Mouse (Mus musculus) CH12F3 (cell line): ENCODE results near the gene Klc3.

Source experiments
- in situ Hi-C: fragments of 300-500 bp; cut with MboI; formaldehyde crosslinking; loops from 2 replicates; pipeline ENCODE4 v1.14.3; 2020; ENCODE audit warnings: low sequenced_read_pairs

Gene Klc3

DNA sequence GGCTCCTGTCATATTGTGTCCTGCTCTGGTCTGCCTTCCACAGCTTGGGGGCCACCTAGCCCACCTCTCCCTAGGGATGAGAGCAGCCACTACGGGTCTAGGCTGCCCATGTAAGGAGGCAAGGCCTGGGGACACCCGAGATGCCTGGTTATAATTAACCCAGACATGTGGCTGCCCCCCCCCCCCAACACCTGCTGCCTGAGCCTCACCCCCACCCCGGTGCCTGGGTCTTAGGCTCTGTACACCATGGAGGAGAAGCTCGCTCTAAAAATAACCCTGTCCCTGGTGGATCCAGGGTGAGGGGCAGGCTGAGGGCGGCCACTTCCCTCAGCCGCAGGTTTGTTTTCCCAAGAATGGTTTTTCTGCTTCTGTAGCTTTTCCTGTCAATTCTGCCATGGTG lies 5.8 kb upstream of the Klc3 start:
- in situ Hi-C loops: no loop called here

DNA sequence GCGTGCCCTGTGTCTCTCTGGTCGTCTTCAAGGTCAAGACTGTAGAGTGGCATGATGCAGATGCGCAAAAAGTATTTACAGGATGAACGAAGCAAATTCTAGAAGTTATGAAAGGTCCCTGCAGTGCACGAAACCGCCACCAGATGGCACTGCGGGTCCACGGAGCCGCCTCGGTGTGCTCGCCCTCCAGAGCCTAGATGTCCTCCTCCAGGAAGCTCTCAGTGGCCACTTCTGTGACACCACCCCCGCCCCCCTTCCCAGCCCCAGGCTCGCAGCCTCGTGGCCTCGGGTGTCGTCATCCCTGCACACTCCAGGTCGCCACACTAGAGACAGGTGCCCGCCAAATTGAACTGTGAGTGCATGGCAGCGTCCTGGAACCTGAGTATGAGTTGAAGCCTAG lies 1.5 kb upstream of the Klc3 start:
- in situ Hi-C loops: no loop called here

DNA sequence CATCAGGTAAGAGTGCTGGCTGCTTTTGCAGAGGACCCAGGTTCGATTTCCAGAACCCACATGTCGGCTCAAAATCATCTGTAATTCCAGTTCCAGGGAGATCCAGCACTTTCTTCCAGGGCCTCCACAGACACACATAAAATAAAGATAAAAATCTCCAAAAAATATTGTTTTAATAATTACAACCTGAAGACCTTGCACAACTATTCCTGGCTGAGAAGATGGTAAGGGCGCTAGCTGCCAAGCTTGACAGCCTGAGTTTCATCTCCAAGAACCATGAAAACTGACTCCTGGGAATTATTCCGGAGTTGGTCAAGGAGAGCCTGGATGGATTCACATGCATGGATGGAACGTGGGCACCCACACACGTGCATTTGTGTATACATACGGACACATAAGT lies 572 bp upstream of the Klc3 start, which contains the start of gene Ckm:
Ckm (plus strand) TSS at position 301 of the 400 bp plus-strand sequence.
- in situ Hi-C loops: no loop called here

DNA sequence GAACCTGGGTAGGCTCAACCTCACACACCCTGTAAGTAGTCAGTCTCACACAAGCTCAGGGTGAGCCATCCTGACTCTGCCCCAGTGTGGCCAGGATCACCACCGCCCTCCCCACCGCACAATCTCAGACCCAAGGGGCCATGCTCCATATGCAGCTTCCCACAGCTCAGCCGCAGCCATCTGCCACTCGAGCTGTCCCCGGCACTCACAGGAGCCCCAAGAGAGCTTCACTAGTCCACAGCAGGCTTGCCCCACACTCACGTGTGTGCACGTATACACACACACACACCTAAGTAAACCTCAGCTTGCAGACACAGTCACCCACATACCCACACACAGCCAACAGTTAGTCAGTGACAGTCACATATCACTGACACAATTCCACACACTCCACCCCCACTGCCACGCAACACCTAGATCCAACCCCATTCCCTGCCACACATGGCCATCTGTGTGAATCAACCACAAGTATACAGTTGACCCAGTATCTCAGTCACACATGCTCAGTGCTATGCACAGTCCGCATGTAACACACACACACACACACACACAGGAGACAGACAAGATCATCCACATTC lies 1.3 kb downstream of the Klc3 start:
- in situ Hi-C loops: no loop called here

DNA sequence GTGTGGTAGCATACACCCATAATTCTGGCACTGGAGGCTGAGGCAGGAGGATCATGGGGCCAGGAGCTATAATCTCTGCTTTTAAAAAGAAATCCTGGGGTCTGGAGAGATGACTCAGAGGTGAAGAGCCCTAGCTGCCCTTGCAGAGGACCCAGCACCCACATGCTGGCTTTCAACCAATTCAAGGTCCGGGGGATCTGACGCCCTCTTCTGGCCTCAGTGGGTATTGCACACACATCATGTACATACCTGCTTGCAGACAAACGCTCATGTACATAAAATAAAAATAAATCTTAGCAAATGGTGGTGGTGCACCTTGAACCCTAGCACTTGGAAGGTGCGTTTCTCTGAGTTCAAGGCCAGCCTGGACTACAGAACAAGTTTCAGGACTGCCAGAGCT lies 3.0 kb downstream of the Klc3 start:
- in situ Hi-C loops: no loop called here

DNA sequence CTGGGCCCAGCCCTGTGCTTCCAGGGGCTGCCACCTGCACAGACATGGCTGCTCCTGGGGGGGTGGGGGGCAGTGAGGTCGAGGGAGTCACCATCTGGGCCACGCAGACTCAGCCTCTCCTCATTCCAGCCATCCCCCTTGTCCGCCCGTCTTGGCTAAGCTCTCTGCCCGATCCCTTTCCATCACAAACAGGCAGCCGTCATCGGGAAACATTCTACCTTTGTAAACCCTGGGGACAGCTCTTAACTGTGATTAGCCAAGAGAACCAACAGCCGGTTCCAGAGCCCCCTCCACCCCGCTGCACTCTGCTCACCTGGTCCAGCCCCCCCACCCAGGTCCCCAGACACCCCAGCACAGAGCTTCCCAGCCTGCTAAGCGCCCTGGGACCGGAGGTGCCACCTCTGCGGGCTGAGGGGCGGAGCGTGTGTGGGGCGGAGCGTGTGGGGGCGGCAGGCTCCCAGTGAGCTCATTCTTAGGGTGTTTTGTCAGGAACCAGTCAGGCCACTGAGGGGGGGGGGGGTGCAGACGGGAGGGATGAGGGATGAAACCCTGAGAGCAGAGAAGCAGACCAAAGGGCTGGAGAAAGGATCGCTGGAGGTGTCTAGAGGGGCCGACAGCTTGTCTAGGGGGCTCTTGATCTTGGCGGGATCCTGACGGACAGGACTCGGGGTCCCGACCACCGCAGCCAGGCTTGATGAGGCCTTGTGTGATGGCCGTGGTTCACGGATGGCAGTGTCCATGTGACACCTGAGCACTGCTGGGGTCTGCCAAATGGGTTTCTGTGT lies 4.2 kb downstream of the Klc3 start:
- in situ Hi-C loops: no loop called here

DNA sequence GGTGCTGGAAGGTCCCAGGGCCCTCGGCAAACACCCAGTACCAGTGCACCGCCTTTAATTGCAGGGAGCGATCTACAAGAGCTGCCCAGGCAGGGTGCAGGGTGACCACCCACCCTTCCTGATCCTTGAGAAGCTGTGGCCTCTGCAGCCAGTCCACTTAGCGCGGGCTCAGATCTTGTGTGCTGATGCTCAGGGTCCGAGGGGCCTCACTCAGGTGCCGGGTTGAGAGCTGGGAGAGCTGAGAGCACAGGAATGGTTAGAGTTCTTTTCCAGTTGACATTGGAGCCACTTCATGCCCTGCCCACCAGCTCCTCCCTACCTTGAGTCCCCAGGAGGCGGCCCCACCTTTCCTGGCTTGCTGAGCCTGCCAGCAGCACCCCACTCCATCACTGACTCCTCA lies 9.4 kb downstream of the Klc3 start:
- in situ Hi-C loops: no loop called here

DNA sequence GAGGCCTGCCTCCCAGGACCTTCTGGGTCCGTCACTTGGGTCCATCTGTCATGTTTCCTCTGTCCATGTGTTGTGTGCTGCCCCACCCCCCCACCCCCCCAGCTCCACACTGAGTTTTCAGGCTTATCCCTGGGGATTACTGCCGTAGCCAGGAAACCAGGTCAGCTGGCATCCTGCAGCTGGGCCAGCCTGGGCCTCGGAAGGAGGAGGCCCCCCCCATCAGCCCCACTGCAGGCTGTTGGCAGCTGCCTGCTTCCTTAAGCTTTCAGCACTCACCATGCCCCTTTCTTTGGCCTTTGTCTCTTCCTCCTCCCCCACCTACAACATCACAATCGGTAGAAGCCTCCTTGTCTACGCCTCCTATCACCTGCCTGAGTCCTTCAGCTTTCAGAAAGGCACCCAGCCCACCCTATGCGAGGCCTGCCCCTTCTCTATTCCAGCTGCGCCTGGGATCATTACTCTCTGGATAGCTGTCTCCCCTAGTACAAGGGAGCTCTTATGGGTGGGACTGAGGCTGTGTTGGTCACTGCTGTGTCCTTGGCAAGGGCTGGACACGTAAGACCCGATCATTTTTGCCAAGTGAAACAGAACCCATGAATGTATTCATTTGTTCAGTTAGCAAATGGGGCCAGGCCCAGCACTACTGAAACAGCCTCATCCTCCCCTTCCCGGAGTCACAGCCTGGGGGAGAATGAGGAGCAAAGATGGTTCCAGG lies 15.0 kb downstream of the Klc3 start:
- in situ Hi-C loops: no loop called here

DNA sequence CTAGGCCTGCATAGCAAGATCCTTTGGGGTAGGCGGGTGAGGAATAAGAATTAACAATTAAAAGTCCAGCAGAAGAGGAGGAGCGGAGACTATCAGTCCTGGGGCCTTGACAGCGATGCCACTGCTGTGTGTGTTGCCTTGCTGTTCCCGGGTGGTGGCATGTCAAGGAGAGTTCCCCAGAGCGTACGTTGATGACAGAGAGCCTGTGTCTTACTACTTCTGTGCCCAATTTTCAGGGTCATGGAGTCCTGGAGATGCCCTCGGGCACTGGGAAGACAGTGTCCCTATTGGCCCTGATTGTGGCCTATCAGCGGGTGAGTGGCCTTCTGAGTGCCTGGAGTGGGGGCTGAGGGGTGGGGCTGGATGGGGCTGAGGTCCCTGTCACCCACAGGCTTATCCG lies 20.2 kb downstream of the Klc3 start:
- in situ Hi-C loops: no loop called here

DNA sequence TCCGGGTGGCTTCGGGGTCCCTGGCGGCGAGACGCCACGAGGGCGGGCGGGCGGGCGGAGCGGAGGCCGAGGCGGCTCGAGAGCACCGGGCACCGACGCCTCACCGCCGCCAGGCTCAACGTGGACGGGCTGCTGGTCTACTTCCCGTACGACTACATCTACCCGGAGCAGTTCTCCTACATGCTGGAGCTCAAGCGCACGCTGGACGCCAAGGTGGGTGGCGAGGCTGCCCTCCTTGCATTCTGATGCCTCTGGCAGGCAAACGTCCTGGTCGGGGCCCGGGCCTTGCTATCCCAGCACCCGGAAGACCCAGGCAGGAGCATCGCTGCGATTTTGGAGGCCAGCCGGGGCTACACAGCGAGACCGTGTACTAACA lies 21.8 kb downstream of the Klc3 start:
- in situ Hi-C loops: no loop called here

DNA sequence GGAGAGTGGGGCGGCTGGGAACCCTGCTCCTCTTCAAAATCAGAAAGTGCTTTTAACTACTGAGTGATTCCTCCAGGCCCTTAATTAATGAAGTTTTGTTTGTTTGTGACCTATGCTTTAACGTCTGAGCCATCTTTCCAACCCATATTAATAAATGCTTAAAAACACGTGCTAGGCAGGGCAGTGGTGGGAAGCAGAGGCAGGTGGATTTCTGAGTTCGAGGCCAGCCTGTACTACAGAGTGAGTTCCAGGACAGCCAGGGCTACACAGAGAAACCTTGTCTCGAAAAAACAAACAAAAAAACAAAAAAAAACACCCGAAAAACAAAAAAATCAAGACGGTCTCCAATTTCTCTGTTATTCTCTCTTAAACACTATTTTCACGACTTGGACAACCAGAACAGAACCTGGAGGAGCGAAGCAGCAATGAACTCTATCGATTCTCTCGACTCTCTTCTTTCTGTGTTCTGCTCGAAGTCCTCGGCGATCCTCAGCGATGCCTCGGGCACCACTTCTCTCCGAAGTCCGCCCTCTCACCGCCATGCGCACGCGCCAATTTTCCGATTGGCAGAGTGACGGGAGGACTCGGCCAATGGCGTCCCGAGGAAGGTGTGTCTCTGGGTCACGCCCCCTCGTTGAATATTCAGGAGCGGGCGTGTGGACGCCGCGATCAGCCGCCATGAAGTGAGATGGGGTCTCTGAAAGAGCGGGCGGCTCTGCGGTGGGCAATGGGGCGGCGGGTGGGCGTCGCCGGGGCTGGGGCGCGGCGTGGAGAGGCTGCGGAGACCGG lies 22.3 kb downstream of the Klc3 start, which contains the start of gene Ercc2:
Ercc2 (plus strand) TSS at position 634 of the 789 bp plus-strand sequence.
- in situ Hi-C loops: no loop called here

DNA sequence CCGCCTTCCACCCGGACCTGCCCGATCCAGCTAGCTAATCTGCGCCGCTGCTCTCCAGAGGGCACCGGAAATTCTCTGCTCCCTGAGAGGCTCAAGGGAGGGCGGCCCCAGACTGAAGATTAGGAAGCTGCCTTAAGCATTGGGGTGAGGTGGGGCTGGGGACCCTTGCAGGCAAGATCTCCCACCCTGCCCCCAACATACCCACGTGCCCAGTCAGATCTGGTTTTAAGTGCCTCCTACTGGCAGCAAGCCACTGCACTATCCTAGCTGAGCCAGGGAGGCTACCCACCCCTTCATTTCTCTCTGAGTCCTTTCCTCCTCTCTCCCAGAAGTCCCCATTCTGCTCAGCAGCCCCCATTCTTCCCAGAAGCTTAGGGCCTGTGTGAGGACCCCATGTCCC lies 25.9 kb downstream of the Klc3 start:
- in situ Hi-C loops: no loop called here

DNA sequence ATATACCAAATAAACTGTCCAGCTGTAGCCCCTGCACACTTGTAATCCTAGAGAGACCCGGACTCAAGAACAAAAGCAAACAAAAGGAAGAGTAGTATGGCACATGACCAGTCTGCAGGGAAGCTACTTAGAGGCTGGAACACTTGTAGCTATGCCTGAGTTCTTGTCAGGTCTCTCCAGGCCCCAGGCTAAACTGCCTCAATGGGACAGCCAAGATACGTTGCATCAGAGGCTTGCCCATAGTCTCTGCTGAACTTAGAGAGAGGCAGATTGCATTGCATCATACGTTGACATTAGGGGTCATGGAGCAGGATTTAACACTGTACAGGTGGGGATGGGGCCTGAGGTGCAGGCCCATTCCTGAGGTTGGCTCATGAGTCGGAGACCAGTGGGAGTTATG lies 27.9 kb downstream of the Klc3 start:
- in situ Hi-C loops: no loop called here

DNA sequence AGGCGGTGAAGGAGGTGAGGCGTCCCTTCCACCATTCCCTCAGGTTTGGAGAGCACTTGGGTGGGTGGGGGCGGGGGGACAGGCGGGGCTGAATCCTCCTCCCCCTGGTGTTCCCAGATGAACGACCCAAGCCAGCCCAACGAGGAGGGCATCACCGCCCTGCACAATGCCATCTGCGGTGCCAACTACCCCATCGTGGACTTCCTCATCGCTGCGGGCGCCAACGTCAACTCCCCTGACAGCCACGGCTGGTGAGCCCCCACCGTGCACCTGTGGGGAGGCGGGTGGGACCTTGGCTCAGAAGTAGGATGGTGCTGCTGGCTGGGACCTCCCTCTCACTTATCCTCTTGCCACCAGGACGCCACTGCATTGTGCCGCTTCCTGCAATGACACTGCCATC lies 28.5 kb downstream of the Klc3 start:
- in situ Hi-C loops: no loop called here

DNA sequence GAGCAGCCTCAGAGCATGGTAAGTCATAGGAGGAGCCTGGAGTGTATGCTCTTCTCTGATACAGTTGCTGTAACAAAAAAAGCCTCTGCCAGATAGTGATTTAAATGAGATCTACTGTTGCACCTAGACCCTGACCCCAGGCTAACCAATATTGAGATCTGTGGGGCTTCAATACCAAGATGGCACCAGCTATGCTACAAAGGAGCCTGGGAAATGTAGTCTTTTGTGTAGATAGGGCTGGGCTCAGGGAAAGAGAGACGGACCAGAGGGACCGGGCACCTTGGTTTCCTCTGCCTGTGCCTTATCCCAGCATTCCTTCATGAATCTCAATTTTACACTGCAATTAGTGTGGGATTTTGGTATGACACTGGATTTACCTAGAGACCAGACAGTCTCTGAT lies 30.5 kb downstream of the Klc3 start:
- in situ Hi-C loops: no loop called here

DNA sequence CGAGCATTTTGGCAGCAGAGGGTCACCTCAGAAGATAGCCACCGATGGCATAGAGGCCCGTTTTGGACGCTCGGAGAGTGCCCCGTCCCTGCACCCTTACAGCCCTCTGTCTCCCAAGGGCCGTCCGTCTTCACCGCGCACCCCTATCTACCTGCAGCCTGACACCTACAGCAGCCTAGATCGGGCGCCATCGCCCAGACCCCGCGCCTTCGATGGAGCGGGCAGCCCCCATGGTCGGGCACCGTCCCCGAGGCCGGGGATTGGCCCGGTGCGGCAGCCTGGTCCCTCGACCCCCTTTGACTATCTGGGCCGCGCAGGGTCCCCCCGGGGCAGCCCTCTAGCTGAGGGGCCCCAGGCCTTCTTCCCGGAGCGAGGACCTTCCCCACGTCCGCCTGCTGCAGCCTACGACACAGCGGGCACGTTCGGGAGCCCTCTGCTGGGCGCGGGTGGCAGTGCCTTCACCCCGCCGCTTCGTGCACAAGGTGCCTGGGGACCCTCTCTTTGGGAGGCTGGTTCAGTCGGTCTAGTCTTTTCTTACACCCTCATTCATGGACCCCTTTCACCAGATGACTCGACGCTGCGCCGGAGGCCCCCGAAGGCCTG lies 34.0 kb downstream of the Klc3 start:
- in situ Hi-C loops: no loop called here

DNA sequence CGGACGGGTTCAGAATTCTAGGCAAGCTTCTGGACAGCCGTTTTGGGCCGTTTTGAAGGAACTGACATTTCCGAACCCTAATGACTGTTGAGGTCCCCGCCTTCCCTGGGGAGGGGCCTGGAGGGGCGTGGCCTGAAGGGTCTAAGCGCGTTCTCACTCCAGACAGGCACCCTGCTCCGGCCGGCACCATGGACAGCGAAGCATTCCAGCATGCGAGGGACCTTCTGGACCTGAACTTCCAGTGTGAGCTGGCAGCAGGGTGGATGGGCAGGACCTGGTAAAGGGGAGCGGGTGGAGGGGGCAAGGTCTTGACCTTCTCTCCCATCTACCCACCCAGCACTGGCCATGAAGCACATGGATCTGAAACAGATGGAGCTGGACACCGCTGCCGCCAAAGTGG lies 35.5 kb downstream of the Klc3 start:
- in situ Hi-C loops: no loop called here

DNA sequence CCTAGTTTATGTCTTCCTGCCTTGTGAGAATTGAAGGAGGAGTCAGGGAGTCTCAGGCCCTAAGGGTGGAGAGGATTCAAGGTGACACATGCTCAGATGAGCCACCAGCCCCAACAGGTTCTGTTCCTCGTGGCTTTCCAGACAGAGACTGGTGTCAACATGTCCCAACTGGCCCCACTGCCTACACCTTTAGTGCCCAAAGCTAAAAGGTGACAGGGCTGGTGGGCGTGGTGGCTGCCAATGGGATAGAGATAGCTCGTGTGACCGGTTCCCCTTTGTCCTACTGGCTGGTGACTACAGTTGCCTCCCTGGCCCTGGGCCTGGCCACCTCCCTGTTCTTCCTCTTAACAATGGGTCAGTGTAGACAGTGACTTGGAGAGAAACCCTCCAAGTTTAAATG lies 38.5 kb downstream of the Klc3 start:
- in situ Hi-C loops: no loop called here

DNA sequence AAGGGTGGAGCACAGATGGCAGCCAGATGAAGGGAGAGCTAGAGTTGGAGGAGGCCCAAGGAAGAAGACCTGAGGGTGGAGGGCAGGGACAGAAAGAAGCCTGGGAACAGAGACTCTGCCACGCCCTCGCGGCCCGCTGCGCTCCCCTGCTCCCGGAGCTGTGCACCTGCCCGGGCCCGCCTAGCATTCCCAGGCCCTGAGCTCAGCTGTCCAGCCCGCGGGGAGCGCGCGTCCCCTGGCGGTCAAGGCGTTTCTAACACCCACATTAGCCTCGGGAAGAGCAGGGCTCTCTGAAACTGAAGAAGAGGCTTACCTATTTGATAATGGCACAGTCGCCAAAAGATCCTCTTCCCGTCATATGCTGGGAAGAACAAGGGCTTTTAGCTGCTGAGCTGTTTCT lies 40.0 kb downstream of the Klc3 start:
- in situ Hi-C loops: no loop called here

DNA sequence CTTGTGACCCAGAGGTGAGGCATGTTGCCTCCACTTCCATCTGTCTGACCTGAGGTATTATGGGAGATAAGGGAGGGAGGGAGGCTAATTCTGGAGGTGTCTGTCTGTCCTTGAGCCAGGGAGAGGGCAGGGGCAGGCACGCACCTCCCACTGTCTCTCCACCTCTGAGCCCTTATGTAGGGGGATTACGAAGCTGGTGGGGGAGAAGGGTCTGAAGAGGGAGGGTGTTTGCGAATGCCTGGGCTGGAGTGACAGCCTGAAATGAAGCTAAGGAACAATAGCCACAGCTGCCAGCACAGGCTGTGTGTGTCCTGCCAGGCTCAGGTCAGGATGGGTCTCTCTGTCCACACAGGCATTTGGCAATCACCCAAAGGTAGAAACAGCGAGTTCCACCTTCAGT lies 41.6 kb downstream of the Klc3 start:
- in situ Hi-C loops: no loop called here

DNA sequence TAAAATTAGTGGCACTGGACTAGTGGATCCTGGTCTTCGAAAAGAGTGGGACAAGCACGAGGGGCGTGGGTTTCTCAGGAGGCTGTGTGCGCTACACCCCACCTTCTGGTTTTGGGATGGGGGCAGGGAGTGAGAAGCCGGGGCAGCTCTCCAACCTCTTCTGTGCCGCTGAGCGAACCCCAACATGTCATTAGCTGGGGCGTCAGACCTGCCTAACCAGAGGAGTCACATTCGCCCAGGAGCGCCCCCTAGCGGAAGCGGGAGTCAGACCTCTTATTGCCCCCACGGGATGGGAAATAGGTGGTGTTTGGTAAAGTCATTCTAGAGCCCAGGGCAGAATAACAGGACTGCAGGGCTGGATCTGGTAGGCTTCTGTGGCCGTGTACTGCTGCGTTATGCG lies 42.2 kb downstream of the Klc3 start:
- in situ Hi-C loops: no loop called here
